In the genomic region with DNA sequence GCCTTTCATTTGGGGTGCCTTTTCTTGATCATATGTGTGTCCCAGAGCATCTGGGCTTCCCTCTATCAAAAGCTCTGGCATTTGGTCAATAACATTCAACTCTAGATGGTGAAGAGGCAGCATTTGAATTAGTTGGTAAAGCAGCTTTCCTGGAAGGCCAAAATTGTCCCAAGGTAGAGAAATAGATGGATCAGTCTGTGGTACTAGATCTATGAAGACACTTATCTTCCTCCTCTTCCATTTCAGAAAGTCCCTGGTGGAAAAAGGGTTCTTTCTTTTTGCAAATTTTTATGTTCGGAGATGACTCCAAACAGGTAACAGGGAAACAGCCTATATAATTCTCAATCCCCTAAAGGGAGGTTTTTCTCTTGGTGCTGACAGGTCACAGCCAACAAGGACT, we compare ENCODE assay signal across 17 mouse cellular contexts. TPM values are rescaled to one million over a fixed set of nuclear protein-coding genes. Genes with fewer than 3 reads are reported as not detected.
DNase-seq lines count a peak whose midpoint lies in the region; ATAC-seq lines count a peak whose summit lies in the region.
"Had no signal": no experiment of that assay in that cellular context is flagged by ENCODE, and none has a peak within 500 bp of the region (broad histone marks: within the 10 kb centered on the region; RNA-seq: fewer than 3 reads in every experiment).

No protein-coding gene starts in this region.

- H3K27ac ChIP-seq in embryonic facial prominence, embryonic 14.5 days (replicated peaks; ENCODE audit: low read depth, low read length) = peak overlapping the region; percentile 93
- H3K27ac ChIP-seq in hindbrain, embryonic 13.5 days = peak overlapping the region; percentile 86
- peak overlapping the region; percentile 93 for H3K27ac ChIP-seq in midbrain, embryonic 13.5 days
- H3K27ac ChIP-seq in neural tube, embryonic 14.5 days (ENCODE audit: low read depth, low read length) = peak overlapping the region; percentile 45; the same call in 1 of the 2 replicates

- WGBS in embryonic facial prominence, embryonic 14.5 days = 65% methylated on average over 1 of the region's 1 CpGs
- WGBS in hindbrain, embryonic 13.5 days = 50% methylated on average over 1 of the region's 1 CpGs
- WGBS in midbrain, embryonic 13.5 days = 35% methylated on average over 1 of the region's 1 CpGs
- WGBS in neural tube, embryonic 14.5 days = 59% methylated on average over 1 of the region's 1 CpGs

- no peaks in the 10 kb centered on the region for H3K4me1 ChIP-seq in embryonic facial prominence, embryonic 14.5 days (ENCODE audit: control insufficient read depth, insufficient read depth, low read length)
- H3K4me1 ChIP-seq in hindbrain, embryonic 13.5 days (replicated peaks) = peaks cover 35% of the 10 kb centered on the region
- H3K4me1 ChIP-seq in midbrain, embryonic 13.5 days (replicated peaks) = peaks cover 45% of the 10 kb centered on the region
- peaks cover 3% of the 10 kb centered on the region; the same call in 1 of the 2 replicates for H3K4me1 ChIP-seq in neural tube, embryonic 14.5 days (ENCODE audit: control insufficient read depth, insufficient read depth, low read length)

- peak overlapping the region; percentile 82 for H3K4me2 ChIP-seq in embryonic facial prominence, embryonic 14.5 days (ENCODE audit: low read depth, low read length)
- H3K4me2 ChIP-seq in hindbrain, embryonic 13.5 days = peak overlapping the region; percentile 77
- peak overlapping the region; percentile 75 for H3K4me2 ChIP-seq in midbrain, embryonic 13.5 days (replicated peaks)
- H3K4me2 ChIP-seq in neural tube, embryonic 14.5 days (ENCODE audit: low read depth, low read length) = peak overlapping the region; percentile 9; the same call in 1 of the 2 replicates

- peak overlapping the region; percentile 87 for H3K9ac ChIP-seq in embryonic facial prominence, embryonic 14.5 days (ENCODE audit: low read depth, low read length)
- peak overlapping the region; percentile 73 for H3K9ac ChIP-seq in hindbrain, embryonic 13.5 days
- H3K9ac ChIP-seq in midbrain, embryonic 13.5 days (replicated peaks) = peak overlapping the region; percentile 78
- H3K9ac ChIP-seq in neural tube, embryonic 14.5 days (replicated peaks; ENCODE audit: low read depth, low read length) = no peak overlapping the region

- H3K9me3 ChIP-seq in embryonic facial prominence, embryonic 14.5 days (ENCODE audit: control insufficient read depth, low read length) = no peaks in the 10 kb centered on the region
- H3K9me3 ChIP-seq in hindbrain, embryonic 13.5 days = no peaks in the 10 kb centered on the region
- H3K9me3 ChIP-seq in midbrain, embryonic 13.5 days = no peaks in the 10 kb centered on the region
- H3K9me3 ChIP-seq in neural tube, embryonic 14.5 days (ENCODE audit: control insufficient read depth, low read length) = no peaks in the 10 kb centered on the region

- peak overlapping the region; percentile 62 for H3K4me3 ChIP-seq in embryonic facial prominence, embryonic 14.5 days (ENCODE audit: low read depth, low read length)
- H3K4me3 ChIP-seq in hindbrain, embryonic 13.5 days = peak overlapping the region; percentile 48
- H3K4me3 ChIP-seq in midbrain, embryonic 13.5 days (replicated peaks) = peak overlapping the region; percentile 58
- H3K4me3 ChIP-seq in neural tube, embryonic 14.5 days (ENCODE audit: low read depth, low read length) = no peak overlapping the region
- H3K4me3 ChIP-seq: myocyte had no signal

- no peak for DNase-seq in embryonic facial prominence, embryonic 14.5 days (ENCODE audit: low spot score)
- DNase-seq in kidney, adult 18-20 months = no peak
- no peak for DNase-seq in thymus, postnatal 14 days
- no peak for DNase-seq in kidney, adult 9 months
- DNase-seq: adrenal gland, adult 8-10 months; cerebellum, adult 2 months; kidney, postnatal 10 days had no signal

- H3K36me3 ChIP-seq in embryonic facial prominence, embryonic 14.5 days (ENCODE audit: control insufficient read depth, insufficient read depth, low read length) = peaks cover 8% of the 10 kb centered on the region; the same call in 1 of the 2 replicates
- H3K36me3 ChIP-seq in hindbrain, embryonic 13.5 days = no peaks in the 10 kb centered on the region
- no peaks in the 10 kb centered on the region for H3K36me3 ChIP-seq in midbrain, embryonic 13.5 days
- H3K36me3 ChIP-seq in neural tube, embryonic 14.5 days (ENCODE audit: control insufficient read depth, insufficient read depth, low read length) = no peaks in the 10 kb centered on the region

- H3K27me3 ChIP-seq in embryonic facial prominence, embryonic 14.5 days (replicated peaks; ENCODE audit: control insufficient read depth, insufficient read depth, low read length) = peaks cover 77% of the 10 kb centered on the region
- H3K27me3 ChIP-seq in hindbrain, embryonic 13.5 days = peaks cover 73% of the 10 kb centered on the region
- H3K27me3 ChIP-seq in midbrain, embryonic 13.5 days = peaks cover 77% of the 10 kb centered on the region
- H3K27me3 ChIP-seq in neural tube, embryonic 14.5 days (ENCODE audit: control insufficient read depth, insufficient read depth, low read length) = peaks cover 9% of the 10 kb centered on the region; the same call in 1 of the 2 replicates

- no peak for ATAC-seq in embryonic facial prominence, embryonic 14.5 days (ENCODE audit: low read depth)
- no peak for ATAC-seq in hindbrain, embryonic 13.5 days (ENCODE audit: low FRiP score)
- ATAC-seq in midbrain, embryonic 13.5 days = no peak
- ATAC-seq in neural tube, embryonic 14.5 days (ENCODE audit: low read depth) = no peak
- ATAC-seq: CD4-positive, CD25-positive, alpha-beta regulatory T cell, adult 4 months; inflammation-experienced regulatory T-cells, adult 6 months had no signal

RNA-seq across cellular contexts. Expression of a gene that starts 5.6 kb away (rescaled TPM):
- polyA plus RNA-seq in embryonic facial prominence, embryonic 14.5 days (2014; fragmentation: Nextera tagmentation; extraction: Ambion mirVana) = 9.4 and 12.4 TPM in 2 replicates
- polyA plus RNA-seq in hindbrain, embryonic 13.5 days (2015; fragmentation: Nextera tagmentation; extraction: Ambion mirVana) = 17.6 and 24.4 TPM in 2 replicates
- 30.4 and 35.6 TPM in 2 replicates for polyA plus RNA-seq in midbrain, embryonic 13.5 days (2015; fragmentation: Nextera tagmentation; extraction: Ambion mirVana)
- polyA plus RNA-seq in neural tube, embryonic 14.5 days (2014; fragmentation: Nextera tagmentation; extraction: Ambion mirVana) = 4.6 and 6.3 TPM in 2 replicates
- polyA plus RNA-seq: CD4-positive, CD25-positive, alpha-beta regulatory T cell, adult 4 months; gonadal fat pad, adult 2 months; inflammation-experienced regulatory T-cells, adult 6 months; liver, adult 2 months; lung, embryonic 16.5 days; urinary bladder, adult 2 months had no signal

Comparison
In these comparisons a context has a peak if more than half of its experiments do, and no peak if none do; other contexts are left out.
1. H3K4me2 ChIP-seq: peak in every context shown above with its lines; median percentile 82 in embryonic facial prominence, embryonic 14.5 days; 77 in hindbrain, embryonic 13.5 days; 75 in midbrain, embryonic 13.5 days; 9 in neural tube, embryonic 14.5 days.